Mouse (Mus musculus) midbrain, embryonic 11.5 days (tissue): ENCODE measurements around the gene Ntf5. TPM values are rescaled to one million over a fixed set of nuclear protein-coding genes. Genes with fewer than 3 reads are reported as not detected.
"Not testable (repeated sequence)": the region's sequence is repeated elsewhere in the genome, so short reads cannot be mapped to it uniquely, and the experiment has no call there.

Experiments used
- ATAC-seq: fragments of 200-750 bp; cut with Nextera tagmentation; 2 replicates; pipeline ENCODE4 v1.8.0; 2017; ENCODE audit warnings: moderate TSS enrichment, moderate library complexity; ENCODE audit not compliant: low FRiP score
- DNase-seq: peaks from one replicate; pipeline ENCODE4 v3.0.0; 2015; ENCODE audit warnings: low spot score; ENCODE audit errors: missing footprints
- H3K27ac ChIP-seq: fragments of 300-500 bp; sonication (generic); 2 replicates; pipeline ENCODE4 v1.5.1; 2014; ENCODE audit warnings: low read depth, low read length
- H3K27me3 ChIP-seq: fragments of 300-500 bp; sonication (generic); 2 replicates; pipeline ENCODE4 v1.6.1; 2014; ENCODE audit warnings: mild to moderate bottlenecking, low read length, moderate library complexity, mixed read lengths; ENCODE audit not compliant: control insufficient read depth, insufficient read depth
- H3K36me3 ChIP-seq: fragments of 300-500 bp; sonication (generic); 2 replicates; pipeline ENCODE4 v1.6.1; 2014; ENCODE audit warnings: mild to moderate bottlenecking, low read length, moderate library complexity, mixed read lengths; ENCODE audit not compliant: control insufficient read depth, insufficient read depth
- H3K4me1 ChIP-seq: fragments of 300-500 bp; sonication (generic); 2 replicates; pipeline ENCODE4 v1.6.1; 2014; ENCODE audit warnings: low read length; ENCODE audit not compliant: control insufficient read depth, insufficient read depth
- H3K4me2 ChIP-seq: fragments of 300-500 bp; sonication (generic); 2 replicates; pipeline ENCODE4 v1.6.1; 2014; ENCODE audit warnings: mild to moderate bottlenecking, moderate library complexity
- H3K4me3 ChIP-seq: fragments of 300-500 bp; sonication (generic); 2 replicates; pipeline ENCODE4 v1.5.1; 2014; ENCODE audit warnings: low read depth, low read length
- H3K9ac ChIP-seq: fragments of 300-500 bp; sonication (generic); 2 replicates; pipeline ENCODE4 v1.6.1; 2014; ENCODE audit warnings: low read length
- H3K9me3 ChIP-seq: fragments of 300-500 bp; sonication (generic); 2 replicates; pipeline ENCODE4 v1.6.1; 2016; ENCODE audit warnings: low read length; ENCODE audit not compliant: control insufficient read depth
- WGBS: fragments of 180-500 bp; shearing (Covaris S2); extraction: QIAGEN DNeasy Blood & Tissue Kit; methylation state at CpG from one replicate; pipeline ENCODE4 v1.1.7; 2014; 5-methylcytosine and 5-hydroxymethylcytosine counted together
- microRNA-seq: library from miRNA; unstranded; fragments of <30 nt; microRNA quantifications from one replicate; pipeline ENCODE4, GENCODE M21; 2017
- polyA plus RNA-seq: library from polyadenylated mRNA; unstranded; fragments of >200 nt; fragmentation: Nextera tagmentation; extraction: Ambion mirVana; gene quantifications from 2 replicates; pipeline ENCODE4 v1.2.1, GENCODE M21; 2014

Gene Ntf5
- polyA plus RNA-seq, 1 experiment from 2014 or later: 0.44 TPM

DNA sequence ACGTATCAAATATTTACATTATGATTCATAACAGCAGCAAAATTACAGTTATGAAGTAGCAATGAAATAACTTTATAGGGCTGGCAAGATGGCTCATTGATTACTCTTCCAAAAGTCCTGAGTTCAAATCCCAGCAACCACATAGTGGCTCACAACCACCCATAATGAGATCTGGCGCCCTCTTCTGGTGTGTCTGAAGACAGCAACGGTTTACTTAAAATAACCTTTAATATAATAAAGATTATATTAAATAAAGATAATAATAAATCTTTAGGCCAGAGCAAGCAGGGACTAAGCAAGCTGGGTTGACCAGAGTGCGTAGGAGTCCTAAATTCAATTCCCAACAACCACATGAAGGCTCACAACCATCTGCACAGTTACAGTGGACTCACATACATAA, 49.4 kb downstream of the Ntf5 start:
- H3K9ac ChIP-seq, H3K4me3 ChIP-seq, ATAC-seq, H3K27me3 ChIP-seq, H3K27ac ChIP-seq, H3K4me2 ChIP-seq, DNase-seq, H3K9me3 ChIP-seq: not testable (repeated sequence)
- WGBS: 79% methylated on average over 4 of the region's 4 CpGs
- Histone ChIP-seq H3K4me1 (peaks cover 26% of the 10 kb centered on the region), H3K36me3 (peaks cover 11% of the 10 kb centered on the region; the same call in 1 of the 2 replicates)

- ATAC-seq (no peak), DNase-seq (no peak)
- Histone ChIP-seq H3K4me1 (peaks cover 19% of the 10 kb centered on the region), H3K36me3 (peaks cover 7% of the 10 kb centered on the region; the same call in 1 of the 2 replicates), H3K9me3 (no peaks in the 10 kb centered on the region), H3K4me2 (no peak overlapping the region), H3K27ac (no peak overlapping the region), H3K9ac (no peak overlapping the region), H3K27me3 (no peaks in the 10 kb centered on the region), H3K4me3 (no peak overlapping the region)
- 98% methylated on average over 7 of the region's 7 CpGs for WGBS
Measured at GRCm38 (mm10) chr7:45463987-45464778, 50.7 kb downstream of the Ntf5 start.

GRCm38 (mm10) chr7:45465112-45465511, 51.6 kb downstream of the Ntf5 start:
- DNase-seq (no peak), ATAC-seq (no peak)
- 96% methylated on average over 12 of the region's 12 CpGs for WGBS
- H3K27ac ChIP-seq: no peak overlapping the region
- no peak overlapping the region for H3K4me3 ChIP-seq
- no peaks in the 10 kb centered on the region for H3K27me3 ChIP-seq
- H3K4me2 ChIP-seq: no peak overlapping the region
- peaks cover 19% of the 10 kb centered on the region for H3K4me1 ChIP-seq
- H3K9me3 ChIP-seq: no peaks in the 10 kb centered on the region
- peaks cover 7% of the 10 kb centered on the region; the same call in 1 of the 2 replicates for H3K36me3 ChIP-seq
- no peak overlapping the region for H3K9ac ChIP-seq

DNA sequence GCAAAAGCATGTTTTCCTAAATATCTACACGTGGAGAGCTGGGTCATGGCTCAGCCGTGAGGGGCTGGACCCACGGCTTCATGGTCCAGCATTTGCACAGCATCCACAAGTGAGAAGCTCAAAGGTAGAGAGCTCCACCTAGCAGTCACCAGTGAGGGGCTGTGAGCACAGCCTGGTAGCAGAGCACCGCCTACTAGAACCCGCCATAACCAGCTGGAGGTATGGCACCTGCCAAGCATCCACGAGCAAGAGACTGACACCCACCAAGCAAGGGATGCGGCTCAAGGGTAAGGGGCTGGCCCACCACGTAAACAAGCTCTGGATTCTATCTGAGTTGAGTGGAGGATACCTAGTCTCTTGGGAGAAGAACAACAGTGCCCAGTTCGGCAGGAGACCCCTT, 52.1 kb downstream of the Ntf5 start:
- H3K4me2 ChIP-seq: peak overlapping the region; percentile 95
- peak overlapping the region; percentile 88 for H3K9ac ChIP-seq
- no peak for DNase-seq
- ATAC-seq: no peak
- no peaks in the 10 kb centered on the region for H3K27me3 ChIP-seq
- no peaks in the 10 kb centered on the region for H3K9me3 ChIP-seq
- peak overlapping the region; percentile 87 for H3K4me3 ChIP-seq
- H3K36me3 ChIP-seq: peaks cover 7% of the 10 kb centered on the region; the same call in 1 of the 2 replicates
- H3K4me1 ChIP-seq: peaks cover 14% of the 10 kb centered on the region
- H3K27ac ChIP-seq: no peak overlapping the region
- 85% methylated on average over 9 of the region's 9 CpGs for WGBS

GRCm38 (mm10) chr7:45466283-45467089, 53.0 kb downstream of the Ntf5 start, which contains the start of gene Bax:
TSS of gene Bax (minus strand) at chr7:45466898.
- WGBS: under 1% methylated on average over 57 of the region's 58 CpGs
- DNase-seq (peak; percentile 99), ATAC-seq (peak; percentile 86)
- H3K36me3 ChIP-seq: peaks cover 7% of the 10 kb centered on the region; the same call in 1 of the 2 replicates
- H3K9ac ChIP-seq: peak within 1 kb of the TSS; percentile 88
- no peaks in the 10 kb centered on the region for H3K9me3 ChIP-seq
- no peaks in the 10 kb centered on the region for H3K27me3 ChIP-seq
- H3K27ac ChIP-seq: peak within 1 kb of the TSS; percentile 14; the same call in 1 of the 2 replicates
- H3K4me1 ChIP-seq: peaks cover 12% of the 10 kb centered on the region
- H3K4me2 ChIP-seq: peak within 1 kb of the TSS; percentile 95
- peak within 1 kb of the TSS; percentile 87 for H3K4me3 ChIP-seq

Small RNA genes within 50 kb of the gene (microRNA-seq; reads per million reads assigned to microRNA genes)
- gene Gm22133: 0.76 reads per million

Other genes with a start within 250 kb of the Ntf5 start
- gene Slc17a7, start 249.7 kb upstream of the Ntf5 start, polyA plus RNA-seq: 0.40 and 0.51 TPM in 2 replicates
- gene Gfy, start 234.1 kb upstream of the Ntf5 start, polyA plus RNA-seq: not detected in 2 replicates
- 0.53 and 0.63 TPM in 2 replicates for gene Pth2, start 232.7 kb upstream of the Ntf5 start, polyA plus RNA-seq
- 0.52 and 0.86 TPM in 2 replicates for gene Ccdc155, start 208.8 kb upstream of the Ntf5 start, polyA plus RNA-seq
- gene Dkkl1, start 201.5 kb upstream of the Ntf5 start, polyA plus RNA-seq: 0.81 and 1.2 TPM in 2 replicates
- gene Tead2, start 197.9 kb upstream of the Ntf5 start, polyA plus RNA-seq: 241 and 253 TPM in 2 replicates
- gene Cd37, start 174.6 kb upstream of the Ntf5 start, polyA plus RNA-seq: 0.81 and 0.97 TPM in 2 replicates
- gene Slc6a16, start 172.6 kb upstream of the Ntf5 start, polyA plus RNA-seq: not detected in 2 replicates
- gene Slc6a21, start 136.2 kb upstream of the Ntf5 start, polyA plus RNA-seq: not detected in 2 replicates
- 4.4 and 6.1 TPM in 2 replicates for gene Trpm4, start 79.9 kb upstream of the Ntf5 start, polyA plus RNA-seq
- gene Hrc, start 78.4 kb upstream of the Ntf5 start, polyA plus RNA-seq: 0.11 and 0.19 TPM in 2 replicates
- gene Ppfia3, start 46.7 kb upstream of the Ntf5 start, polyA plus RNA-seq: 7.7 and 8.1 TPM in 2 replicates
- 0.75 and 1.2 TPM in 2 replicates for gene Lin7b, start 43.1 kb upstream of the Ntf5 start, polyA plus RNA-seq
- gene Snrnp70, start 18.0 kb upstream of the Ntf5 start, polyA plus RNA-seq: 62.0 and 70.9 TPM in 2 replicates
- gene Kcna7, start 8.0 kb upstream of the Ntf5 start, polyA plus RNA-seq: not detected in 2 replicates
- not detected in 2 replicates for gene Lhb, start 7.1 kb downstream of the Ntf5 start, polyA plus RNA-seq
- gene Gys1, start 21.1 kb downstream of the Ntf5 start, polyA plus RNA-seq: 26.5 and 26.8 TPM in 2 replicates
- 168 and 171 TPM in 2 replicates for gene Ruvbl2, start 24.4 kb downstream of the Ntf5 start, polyA plus RNA-seq
- gene Ftl1, start 46.2 kb downstream of the Ntf5 start, polyA plus RNA-seq: 5,242 and 5,528 TPM in 2 replicates
- 169 and 201 TPM in 2 replicates for gene Bax, start 53.2 kb downstream of the Ntf5 start, polyA plus RNA-seq
- gene Tulp2, start 68.2 kb downstream of the Ntf5 start, polyA plus RNA-seq: 0.15 TPM in 1 of 2 replicates, not detected in the other
- not detected in 2 replicates for gene Gm45808, start 73.1 kb downstream of the Ntf5 start, polyA plus RNA-seq
- 3.2 and 3.9 TPM in 2 replicates for gene Dhdh, start 75.1 kb downstream of the Ntf5 start, polyA plus RNA-seq
- gene Nucb1, start 96.7 kb downstream of the Ntf5 start, polyA plus RNA-seq: 83.7 and 84.8 TPM in 2 replicates
- 16.3 and 17.1 TPM in 2 replicates for gene Ppp1r15a, start 112.6 kb downstream of the Ntf5 start, polyA plus RNA-seq
- gene Plekha4, start 112.6 kb downstream of the Ntf5 start, polyA plus RNA-seq: 0.08 and 0.26 TPM in 2 replicates
- 0.10 and 0.12 TPM in 2 replicates for gene Hsd17b14, start 141.2 kb downstream of the Ntf5 start, polyA plus RNA-seq
- 22.5 and 24.7 TPM in 2 replicates for gene Bcat2, start 156.5 kb downstream of the Ntf5 start, polyA plus RNA-seq
- not detected in 2 replicates for gene Fgf21, start 201.8 kb downstream of the Ntf5 start, polyA plus RNA-seq
- gene Fut1, start 203.6 kb downstream of the Ntf5 start, polyA plus RNA-seq: not detected in 2 replicates
- gene Izumo1, start 208.1 kb downstream of the Ntf5 start, polyA plus RNA-seq: 0.10 and 0.29 TPM in 2 replicates
- 4.0 and 4.7 TPM in 2 replicates for gene Rasip1, start 213.8 kb downstream of the Ntf5 start, polyA plus RNA-seq
- gene Mamstr, start 226.3 kb downstream of the Ntf5 start, polyA plus RNA-seq: 1.8 and 2.1 TPM in 2 replicates